Mouse (Mus musculus): Measurements from ENCODE around the gene Slc36a2.

Slc36a2 gene

GRCm38 (mm10) chr11:55184246-55184645 is 631 bp downstream of the Slc36a2 start:
- DNase-seq (ENCODE audit: low read depth), result no peak

DNA sequence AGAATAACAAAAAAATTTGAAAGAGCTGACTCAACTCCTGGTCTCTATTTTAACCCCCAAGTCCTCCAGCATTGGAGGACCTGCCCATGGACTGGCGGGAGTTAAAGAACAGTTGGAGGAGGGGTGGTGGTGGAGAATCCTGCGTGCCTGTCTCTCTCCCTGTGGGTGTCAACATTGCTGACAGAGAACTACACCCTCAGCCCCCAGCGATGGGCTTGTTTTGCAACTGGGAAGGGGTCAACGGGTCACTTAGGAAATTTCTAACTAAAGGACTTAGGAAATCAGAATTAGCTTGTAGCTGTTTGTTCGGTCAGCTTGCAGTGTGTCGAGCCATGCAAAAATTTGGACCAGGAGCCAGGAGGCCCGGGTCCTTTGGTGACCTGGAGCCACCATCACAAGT is 1.8 kb downstream of the Slc36a2 start:
- DNase-seq (ENCODE audit: low read depth), result no peak

- no peak for DNase-seq (ENCODE audit: low read depth)
Observed at GRCm38 (mm10) chr11:55179856-55180255, 5.0 kb downstream of the Slc36a2 start.

DNA sequence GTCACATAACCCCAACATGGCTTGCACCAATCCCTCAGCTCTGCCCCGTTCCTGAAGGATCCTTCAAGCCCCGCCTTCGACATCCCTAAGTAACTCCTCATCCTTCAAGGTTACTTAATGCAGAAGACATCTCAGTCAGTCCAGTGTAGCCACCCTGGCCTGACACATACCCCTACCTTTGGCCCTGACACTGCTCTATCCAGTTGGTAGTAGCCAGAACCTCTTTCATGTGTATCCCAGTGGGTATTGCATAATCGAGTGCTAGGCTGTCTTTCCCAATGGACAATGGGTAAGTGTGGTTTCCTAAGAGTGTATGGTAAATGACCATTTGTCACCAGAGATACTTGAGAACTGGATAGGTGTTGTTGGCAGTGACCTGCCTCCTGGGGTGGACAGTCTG is 6.0 kb downstream of the Slc36a2 start:
- no peak for DNase-seq (ENCODE audit: low read depth)

DNA sequence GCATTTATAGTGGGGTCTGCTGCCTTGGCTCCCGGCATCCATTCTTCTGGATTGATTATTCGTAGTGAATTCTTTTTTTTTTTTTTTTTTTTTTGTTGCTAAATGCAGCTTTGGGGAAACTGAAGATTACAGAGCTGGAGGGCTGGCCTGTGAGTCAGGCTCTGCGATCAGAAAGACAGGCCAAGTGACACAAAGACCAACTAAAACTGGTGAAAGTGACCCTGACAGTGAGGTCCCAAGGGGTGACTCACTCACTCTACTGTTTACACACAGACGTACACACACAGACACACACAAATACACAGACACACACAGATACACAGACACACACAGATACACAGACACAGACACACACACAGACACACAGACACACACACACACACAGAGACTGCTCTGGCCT is 14.4 kb downstream of the Slc36a2 start:
- no peak for DNase-seq (ENCODE audit: low read depth)

DNA sequence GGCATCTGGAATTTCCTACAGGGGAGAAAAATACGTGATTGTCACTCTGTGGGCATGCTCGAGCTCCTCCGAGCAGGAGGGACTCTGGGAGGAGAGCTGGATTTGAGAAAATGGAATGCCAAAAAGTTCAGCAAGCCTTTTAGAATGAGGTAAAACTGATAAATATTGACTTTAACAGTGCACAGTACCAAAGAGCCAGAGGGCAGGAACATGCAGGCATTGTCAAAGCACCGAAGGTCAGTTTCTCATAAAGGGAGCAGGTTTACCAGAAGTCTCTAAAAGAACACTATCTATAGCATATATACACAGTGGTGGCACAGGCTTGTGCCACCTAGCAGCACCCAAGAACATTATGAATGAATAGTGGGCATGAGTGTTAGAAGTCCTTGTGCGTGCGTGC is 16.0 kb downstream of the Slc36a2 start:
- no peak for DNase-seq (ENCODE audit: low read depth)

GRCm38 (mm10) chr11:55168504-55168903 is 16.4 kb downstream of the Slc36a2 start:
- DNase-seq (ENCODE audit: low read depth), result no peak

DNA sequence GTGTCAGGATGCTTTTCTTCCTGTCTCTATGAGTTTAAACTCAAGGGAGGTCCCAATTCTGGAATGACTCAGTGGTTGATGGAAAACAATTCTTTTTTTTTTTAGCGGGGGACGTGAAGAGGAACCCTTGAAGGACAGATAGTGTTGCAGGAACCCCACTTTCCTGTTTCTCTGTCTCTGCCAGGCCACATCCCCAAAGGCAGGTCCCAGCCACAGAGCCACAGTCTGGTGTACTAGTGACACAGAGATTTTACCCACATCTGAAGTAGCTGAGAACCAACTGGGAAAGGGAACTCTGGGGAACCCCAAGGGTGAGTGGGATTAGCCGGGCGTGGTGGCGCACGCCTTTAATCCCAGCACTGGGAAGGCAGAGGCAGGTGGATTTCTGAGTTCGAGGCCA is 19.1 kb downstream of the Slc36a2 start:
- DNase-seq (ENCODE audit: low read depth), result no peak

DNA sequence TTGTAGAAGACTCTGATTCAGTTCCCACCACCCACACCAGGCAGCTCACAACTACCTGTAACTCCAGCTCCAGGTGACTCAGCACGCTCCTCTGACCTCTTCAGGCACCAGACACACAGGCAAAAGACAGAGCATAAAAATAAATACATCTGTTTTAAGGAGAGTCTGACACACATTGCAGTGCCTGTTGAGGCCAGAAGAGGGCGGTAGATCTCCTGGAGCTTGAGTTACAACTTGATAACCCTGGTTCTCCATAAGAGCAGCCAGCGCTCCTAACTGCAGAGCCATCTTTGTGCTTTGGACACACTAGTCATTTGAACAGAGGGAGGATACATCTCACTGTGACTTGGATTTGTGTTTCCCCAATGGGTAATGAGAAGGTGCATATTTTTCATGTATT is 20.2 kb downstream of the Slc36a2 start:
- peak; percentile 84 for DNase-seq (ENCODE audit: low read depth)

DNA sequence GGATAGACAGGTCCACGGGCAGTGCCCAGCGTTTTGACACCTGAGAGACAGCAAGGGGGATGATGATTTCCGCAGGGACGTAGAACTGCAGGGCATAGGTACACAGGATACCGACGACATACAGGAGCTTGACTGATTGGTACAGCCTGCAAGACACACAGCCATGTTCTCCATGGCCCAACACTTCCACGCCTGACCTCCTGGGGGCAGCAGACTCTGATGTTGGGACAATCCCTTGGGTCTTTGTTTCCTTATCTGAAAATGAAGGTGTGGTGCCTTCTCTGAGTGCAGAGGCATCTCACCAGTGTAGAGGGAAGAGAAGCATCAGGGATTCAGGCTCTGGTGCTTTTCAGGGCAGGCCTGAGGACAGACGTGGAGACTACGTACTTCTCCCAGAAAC is 22.2 kb downstream of the Slc36a2 start:
- DNase-seq (ENCODE audit: low read depth), result peak; percentile 82

GRCm38 (mm10) chr11:55158785-55159359 is 26.0 kb downstream of the Slc36a2 start:
- DNase-seq (ENCODE audit: low read depth), result peak; percentile 96

DNA sequence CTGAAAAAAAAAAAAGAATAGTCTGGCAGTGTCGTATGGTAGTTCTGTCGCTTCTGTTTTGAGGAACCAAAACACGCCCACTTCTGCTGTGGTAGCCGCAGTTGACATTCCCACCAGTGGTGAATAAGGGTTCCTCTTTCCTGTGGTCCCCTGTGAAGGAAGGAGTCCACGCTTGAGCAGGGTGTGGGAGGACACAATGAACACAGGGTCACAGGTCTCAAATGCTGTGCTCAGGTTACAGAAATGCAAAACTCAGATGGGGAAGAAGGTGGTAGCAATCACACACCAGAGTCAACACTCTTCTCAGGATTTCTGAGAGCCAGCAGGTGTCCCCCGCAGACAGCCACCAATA is 29.8 kb downstream of the Slc36a2 start:
- peak; percentile 66 for DNase-seq (ENCODE audit: low read depth)

GRCm38 (mm10) chr11:55154398-55155069 is 30.3 kb downstream of the Slc36a2 start:
- DNase-seq (ENCODE audit: low read depth), result no peak

DNA sequence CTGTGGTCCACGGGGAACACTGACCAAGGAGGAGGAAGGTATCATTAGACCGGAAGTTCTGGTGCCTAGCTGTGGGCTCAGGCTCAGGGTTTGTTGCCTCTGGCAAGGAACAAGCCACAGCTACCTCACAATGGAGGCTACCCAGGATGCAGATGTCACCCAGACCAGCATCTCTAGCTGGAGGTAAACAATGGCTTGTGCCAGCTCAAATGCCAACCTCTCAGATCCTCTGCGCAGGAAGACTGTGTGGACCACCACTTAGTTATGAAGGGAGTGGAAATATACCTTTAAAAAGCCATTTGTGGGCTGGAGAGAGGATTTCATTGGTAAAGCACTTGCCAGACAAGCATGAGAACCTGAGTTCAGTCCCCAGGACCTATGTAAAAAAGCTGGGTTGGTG is 33.3 kb downstream of the Slc36a2 start, which contains the start of gene Slc36a3:
Slc36a3 (minus strand) TSS at position 101 of the 400 bp plus-strand sequence.
- DNase-seq (ENCODE audit: low read depth), result no peak

- peak; percentile 55 for DNase-seq (ENCODE audit: low read depth)
Observed at GRCm38 (mm10) chr11:55148461-55148860, 36.4 kb downstream of the Slc36a2 start.

DNA sequence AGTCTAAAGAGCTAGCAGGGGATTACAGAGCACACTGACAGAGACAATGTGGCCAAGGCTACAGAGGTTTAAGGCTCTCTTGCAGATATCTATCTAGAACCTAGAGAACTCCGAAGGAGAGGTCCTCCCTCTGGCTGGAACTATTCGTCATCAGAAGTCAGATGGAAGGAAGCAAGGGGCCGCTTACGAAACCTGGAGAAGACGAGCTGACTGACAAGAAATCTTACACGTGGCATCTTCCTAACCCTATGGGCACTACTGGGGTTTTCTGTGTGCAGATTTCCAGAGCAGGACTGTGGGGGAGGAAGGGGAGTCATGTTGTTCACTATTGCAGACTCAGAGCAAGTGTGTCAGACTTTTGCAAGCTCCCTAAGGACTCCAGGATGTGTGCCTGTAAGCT is 37.5 kb downstream of the Slc36a2 start:
- no peak for DNase-seq (ENCODE audit: low read depth)

DNA sequence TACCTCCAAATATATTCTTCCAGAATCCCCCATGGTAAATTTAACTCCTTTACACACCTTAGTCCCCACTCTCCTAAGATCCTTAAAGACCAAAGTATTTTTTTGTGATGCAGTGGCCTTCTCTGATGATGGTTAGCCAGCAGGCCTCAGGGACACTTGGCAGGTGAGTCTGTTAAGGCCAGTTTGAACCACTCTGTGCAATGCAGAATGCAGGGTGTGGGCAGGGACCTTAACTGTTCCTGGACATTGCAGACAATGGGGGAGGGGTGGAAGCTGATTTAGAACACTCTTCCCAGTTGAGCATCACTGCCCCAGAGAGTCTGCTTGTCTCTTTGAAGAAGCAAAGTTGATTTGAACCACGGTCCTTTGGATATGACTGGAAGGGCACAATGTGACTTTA is 38.0 kb downstream of the Slc36a2 start:
- no peak for DNase-seq (ENCODE audit: low read depth)

GRCm38 (mm10) chr11:55144011-55144410 is 40.9 kb downstream of the Slc36a2 start:
- DNase-seq (ENCODE audit: low read depth), result no peak

GRCm38 (mm10) chr11:55141502-55141901 is 43.4 kb downstream of the Slc36a2 start:
- no peak for DNase-seq (ENCODE audit: low read depth)

DNA sequence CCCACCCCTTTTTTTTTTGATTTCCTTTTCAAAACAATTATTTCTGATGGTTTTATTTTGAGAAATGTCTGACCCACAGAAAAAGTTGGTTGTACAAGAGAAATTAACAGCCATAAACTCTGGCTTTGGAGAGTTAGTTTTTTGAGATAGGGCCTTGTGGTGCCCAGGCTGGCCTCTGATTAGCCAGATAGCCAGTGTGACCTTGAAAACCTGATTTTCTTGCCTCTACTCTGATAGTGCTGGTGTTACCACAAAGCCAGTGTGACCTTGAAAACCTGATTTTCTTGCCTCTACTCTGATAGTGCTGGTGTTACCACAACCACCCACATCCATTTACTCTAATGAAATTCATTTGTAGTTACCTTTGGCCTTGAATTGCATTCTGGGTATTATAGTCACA is 47.2 kb downstream of the Slc36a2 start:
- DNase-seq (ENCODE audit: low read depth), result peak; percentile 58

- DNase-seq (ENCODE audit: low read depth), result peak; percentile 98
Observed at GRCm38 (mm10) chr11:55136770-55137547, 47.9 kb downstream of the Slc36a2 start.

DNA sequence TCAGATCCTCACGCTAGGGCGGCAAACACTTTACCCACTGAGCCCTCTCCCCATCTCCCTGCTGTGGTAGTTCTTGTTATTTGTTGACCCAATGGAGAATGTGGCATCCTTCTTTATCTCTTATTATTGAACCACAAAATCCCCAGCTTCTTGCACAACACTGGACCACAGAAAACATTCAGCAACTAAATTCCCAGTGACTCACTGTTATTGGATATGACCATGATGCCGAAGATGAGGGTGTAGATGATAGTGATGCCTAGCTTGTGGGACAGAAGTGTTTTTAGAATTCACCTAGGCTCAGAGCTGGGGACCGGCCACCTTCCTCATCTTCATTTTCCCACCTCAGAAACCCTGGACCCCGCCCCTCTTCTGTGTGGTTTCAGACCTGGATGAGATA is 50.0 kb downstream of the Slc36a2 start:
- DNase-seq (ENCODE audit: low read depth), result peak; percentile 72

- no peak for DNase-seq (ENCODE audit: low read depth)
Observed at GRCm38 (mm10) chr11:55134407-55134806, 50.5 kb downstream of the Slc36a2 start.

Data from induced T-regulatory cell, adult 2 months (primary cell).